Mouse (Mus musculus) myocyte (in vitro differentiated cells): Measurements from ENCODE around the gene Parp3.

Experiments used
- CEBPB ChIP-seq: IDR thresholded peaks from 2 replicates; pipeline ENCODE4 v1.6.1; 2011; ENCODE audit warnings: mild to moderate bottlenecking, moderate library complexity; ENCODE audit not compliant: poor library complexity, insufficient read depth, severe bottlenecking
- E2F4 ChIP-seq: IDR thresholded peaks from one replicate; pipeline ENCODE4 v1.6.1; 2011; ENCODE audit warnings: mild to moderate bottlenecking, control low read depth, moderate library complexity; ENCODE audit not compliant: insufficient read depth
- MAX ChIP-seq: IDR thresholded peaks from one replicate; pipeline ENCODE4 v1.6.1; 2011; ENCODE audit warnings: low read depth, mild to moderate bottlenecking, control low read depth
- POLR2A ChIP-seq: IDR thresholded peaks from one replicate; pipeline ENCODE4 v1.6.1; 2011; ENCODE audit warnings: low read depth, mild to moderate bottlenecking, control low read depth, moderate library complexity; ENCODE audit not compliant: insufficient read length
- USF1 ChIP-seq: IDR thresholded peaks from one replicate; pipeline ENCODE4 v1.6.1; 2011; ENCODE audit warnings: low read depth, mild to moderate bottlenecking, control low read depth, moderate library complexity

GRCm38 (mm10) chr9:106456325-106457162 lies 20.2 kb downstream of the Parp3 start:
- TF ChIP-seq POLR2A: peak; percentile 34
- no peak for TF ChIP-seq E2F4
- no peak for TF ChIP-seq CEBPB
- TF ChIP-seq MAX: no peak
- no peak for TF ChIP-seq USF1
